Mouse (Mus musculus): ENCODE measurements around the gene Olfr788.

Olfr788 gene

GRCm38 (mm10) chr10:129470698-129471097 is at the start of gene Olfr788:
Gene Olfr788 (plus strand): TSS chr10:129470998.
- DNase-seq: no peak

- no peak for DNase-seq
Measured at GRCm38 (mm10) chr10:129427006-129427405, 43.8 kb upstream of the Olfr788 start, which contains the start of gene Olfr786. Gene Olfr786 (plus strand): TSS chr10:129427306.

- no peak for DNase-seq
Measured at GRCm38 (mm10) chr10:129461562-129461961, 9.2 kb upstream of the Olfr788 start, which contains the start of gene Olfr787. Gene Olfr787 (plus strand): TSS chr10:129461862.

- no peak for DNase-seq
Measured at GRCm38 (mm10) chr10:129473256-129473655, 2.5 kb downstream of the Olfr788 start.

GRCm38 (mm10) chr10:129473723-129474122 is 2.9 kb downstream of the Olfr788 start:
- no peak for DNase-seq

GRCm38 (mm10) chr10:129484452-129484851 is 13.7 kb downstream of the Olfr788 start, which contains the start of gene Olfr789:
Gene Olfr789 (plus strand): TSS chr10:129484752.
- DNase-seq: no peak

GRCm38 (mm10) chr10:129490101-129490500 is 19.3 kb downstream of the Olfr788 start:
- DNase-seq: no peak

GRCm38 (mm10) chr10:129498192-129498591 is 27.4 kb downstream of the Olfr788 start, which contains the start of gene Olfr790:
Gene Olfr790 (plus strand): TSS chr10:129498492.
- DNase-seq: no peak

GRCm38 (mm10) chr10:129521492-129521891 is 50.7 kb downstream of the Olfr788 start, which contains the start of gene Olfr791:
Gene Olfr791 (plus strand): TSS chr10:129521792.
- DNase-seq: no peak

Data from cerebellum, adult 8-10 months (tissue).